Mouse (Mus musculus) lung, adult 2 months (tissue): ENCODE data around the gene Vsx1.

Experiments
- CTCF ChIP-seq: fragments of 200-500 bp; IDR thresholded peaks from 2 replicates; pipeline ENCODE4 v1.5.1; 2011; ENCODE audit warnings: mild to moderate bottlenecking, low read length, control low read depth; ENCODE audit not compliant: insufficient read depth
- POLR2A ChIP-seq: fragments of 200-500 bp; IDR thresholded peaks from 2 replicates; pipeline ENCODE4 v1.6.1; 2011; ENCODE audit warnings: low read depth, mild to moderate bottlenecking, control low read depth, low read length, borderline replicate concordance; ENCODE audit errors: extremely low read depth

DNA sequence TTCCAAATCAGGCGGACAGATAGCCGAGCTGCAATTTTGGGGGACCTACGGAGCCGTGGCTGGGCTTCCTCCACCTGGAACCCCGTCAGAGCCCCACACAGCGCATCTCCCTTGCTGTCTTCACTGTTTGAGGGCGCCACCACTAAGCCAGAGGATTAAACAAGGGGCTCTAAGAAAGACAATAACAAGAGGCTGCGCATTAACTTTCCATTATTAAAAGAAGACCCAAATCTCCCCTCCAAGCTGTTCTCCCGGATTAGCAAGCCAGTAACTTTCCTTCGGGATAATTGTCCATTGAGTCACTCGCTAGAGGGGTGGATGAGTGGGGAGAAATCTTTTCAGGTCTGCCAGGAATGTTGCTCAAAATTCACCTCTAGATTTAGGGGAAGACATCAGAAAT lies 1.1 kb upstream of the Vsx1 start:
- TF ChIP-seq CTCF (no peak), POLR2A (no peak)
